In the genomic region with DNA sequence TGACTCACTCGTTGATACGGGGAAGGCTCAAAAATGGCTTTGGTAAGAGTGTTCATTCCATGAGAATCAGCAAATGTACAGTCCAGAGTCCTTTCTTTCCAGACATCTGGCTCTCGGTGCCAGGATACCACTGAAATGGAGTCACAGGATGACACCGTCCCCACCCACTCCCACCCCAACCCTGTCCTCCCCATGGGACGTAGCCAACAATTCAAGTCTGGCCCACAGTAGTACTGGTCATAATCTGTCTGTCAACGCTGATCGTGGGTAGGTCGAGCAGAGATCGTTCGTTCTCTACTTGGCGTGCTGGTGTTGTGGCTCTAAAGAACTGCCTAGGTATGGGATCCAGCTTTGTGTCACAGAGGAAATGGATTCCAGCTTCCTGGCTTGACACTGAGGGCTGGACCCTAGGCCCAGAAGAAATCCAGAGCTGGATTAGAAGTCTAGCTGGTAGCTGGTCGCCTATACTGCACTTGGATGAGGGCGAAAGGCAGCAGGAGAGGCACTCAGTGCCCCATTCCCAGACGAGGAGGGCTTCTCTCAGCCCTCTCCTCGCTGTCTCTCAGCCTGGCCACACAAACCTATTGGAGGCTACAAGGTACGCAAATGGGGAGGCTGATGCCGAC, we compare ENCODE assay signal across 14 mouse cellular contexts. TPM values are rescaled to one million over a fixed set of nuclear protein-coding genes. Genes with fewer than 3 reads are reported as not detected.
DNase-seq lines count a peak whose midpoint lies in the region; ATAC-seq and TF ChIP-seq lines count a peak whose summit lies in the region.
"Had no signal": no experiment of that assay in that cellular context is flagged by ENCODE, and none has a peak within 500 bp of the region (broad histone marks: within the 10 kb centered on the region; RNA-seq: fewer than 3 reads in every experiment).

No protein-coding gene starts in this region.

- H3K9me3 ChIP-seq in kidney, embryonic 16.5 days (ENCODE audit: low read length) = no peaks in the 10 kb centered on the region
- no peaks in the 10 kb centered on the region for H3K9me3 ChIP-seq in liver, embryonic 15.5 days (replicated peaks)
- H3K9me3 ChIP-seq: embryonic facial prominence, embryonic 13.5 days; hindbrain, embryonic 12.5 days; limb, embryonic 13.5 days had no signal

- H3K79me2 ChIP-seq in C2C12 (ENCODE audit: control insufficient read depth, insufficient read depth) = peaks cover 33% of the 10 kb centered on the region

- H3K4me3 ChIP-seq in kidney, adult 2 months (ENCODE audit: insufficient read depth, low read depth, low read length) = no peak overlapping the region
- H3K4me3 ChIP-seq in kidney, embryonic 16.5 days (ENCODE audit: low read length) = no peak overlapping the region
- H3K4me3 ChIP-seq in C2C12 (ENCODE audit: insufficient read depth, poor library complexity, severe bottlenecking) = peak overlapping the region; percentile 28
- no peak overlapping the region for H3K4me3 ChIP-seq in brown adipose tissue, adult 24 weeks (ENCODE audit: insufficient read depth, low read depth, low read length)
- H3K4me3 ChIP-seq in liver, embryonic 15.5 days (replicated peaks) = no peak overlapping the region
- H3K4me3 ChIP-seq: embryonic facial prominence, embryonic 13.5 days; hindbrain, embryonic 12.5 days; limb, embryonic 13.5 days had no signal

- no peaks in the 10 kb centered on the region for H3K36me3 ChIP-seq in kidney, adult 2 months (ENCODE audit: control insufficient read depth, insufficient read depth, low read length)
- H3K36me3 ChIP-seq in kidney, embryonic 16.5 days (ENCODE audit: insufficient read depth, low read length) = no peaks in the 10 kb centered on the region
- H3K36me3 ChIP-seq in C2C12 (ENCODE audit: control insufficient read depth, insufficient read depth) = peaks cover 26% of the 10 kb centered on the region
- H3K36me3 ChIP-seq in liver, embryonic 15.5 days (replicated peaks) = no peaks in the 10 kb centered on the region
- H3K36me3 ChIP-seq: embryonic facial prominence, embryonic 13.5 days; hindbrain, embryonic 12.5 days; limb, embryonic 13.5 days had no signal

- DNase-seq in kidney, adult 2 months = peak; percentile 43
- DNase-seq in cerebellum, postnatal 14 days = no peak
- DNase-seq in layer of hippocampus, adult 9-10 months (ENCODE audit: low spot score) = no peak
- no peak for DNase-seq in layer of hippocampus, adult 9-11 months
- DNase-seq: cerebellum, adult 11-12 months; kidney, adult 8-10 months; right cerebral cortex, adult 18-20 months had no signal

- H3ac ChIP-seq in C2C12 (ENCODE audit: control insufficient read depth, insufficient read length, low read depth) = peak overlapping the region; percentile 81

- no peak overlapping the region for H3K4me2 ChIP-seq in kidney, embryonic 16.5 days (replicated peaks; ENCODE audit: low read depth, low read length)
- peak overlapping the region; percentile 52; the same call in 1 of the 2 replicates for H3K4me2 ChIP-seq in liver, embryonic 15.5 days
- H3K4me2 ChIP-seq: embryonic facial prominence, embryonic 13.5 days; hindbrain, embryonic 12.5 days; limb, embryonic 13.5 days had no signal

- no peak for TF ChIP-seq POLR2A in kidney, adult 2 months (IDR thresholded peaks at IDR 0.05; ENCODE audit: low read depth, low read length)

- no peak overlapping the region; the same call in 1 of the 2 replicates for H3K9ac ChIP-seq in kidney, embryonic 16.5 days (replicated peaks; ENCODE audit: low read length)
- H3K9ac ChIP-seq in liver, embryonic 15.5 days = no peak overlapping the region
- H3K9ac ChIP-seq: embryonic facial prominence, embryonic 13.5 days; hindbrain, embryonic 12.5 days; limb, embryonic 13.5 days had no signal

- H3K27me3 ChIP-seq in kidney, adult 2 months (replicated peaks; ENCODE audit: control insufficient read depth, insufficient read depth, low read length) = no peaks in the 10 kb centered on the region
- H3K27me3 ChIP-seq in kidney, embryonic 16.5 days (ENCODE audit: insufficient read depth, low read length) = no peaks in the 10 kb centered on the region
- no peaks in the 10 kb centered on the region for H3K27me3 ChIP-seq in C2C12 (ENCODE audit: control insufficient read depth, insufficient read depth, insufficient read length)
- H3K27me3 ChIP-seq in liver, embryonic 15.5 days = no peaks in the 10 kb centered on the region
- H3K27me3 ChIP-seq: hindbrain, embryonic 12.5 days had no signal

- no peak for ATAC-seq in kidney, embryonic 16.5 days (ENCODE audit: low FRiP score, low TSS enrichment)
- no peak for ATAC-seq in liver, embryonic 15.5 days (ENCODE audit: insufficient read depth)

- no peak overlapping the region for H3K27ac ChIP-seq in kidney, adult 2 months (ENCODE audit: insufficient read depth, low read depth, low read length)
- no peak overlapping the region for H3K27ac ChIP-seq in kidney, embryonic 16.5 days (ENCODE audit: low read length)
- peak overlapping the region; percentile 42 for H3K27ac ChIP-seq in brown adipose tissue, adult 24 weeks (replicated peaks; ENCODE audit: low read depth, low read length)
- no peak overlapping the region for H3K27ac ChIP-seq in liver, embryonic 15.5 days (replicated peaks)
- H3K27ac ChIP-seq: embryonic facial prominence, embryonic 13.5 days; hindbrain, embryonic 12.5 days; limb, embryonic 13.5 days had no signal

- no peak for TF ChIP-seq CTCF in kidney, adult 2 months (conservative IDR thresholded peaks at IDR 0.05; ENCODE audit: insufficient read depth, insufficient read length, low read depth, low read length)
- TF ChIP-seq CTCF in C2C12 (IDR thresholded peaks at IDR 0.05; ENCODE audit: control insufficient read depth, insufficient read depth, insufficient read length) = no peak

- H3K4me1 ChIP-seq in kidney, adult 2 months (ENCODE audit: control insufficient read depth, insufficient read depth, low read length) = peaks cover 23% of the 10 kb centered on the region
- H3K4me1 ChIP-seq in kidney, embryonic 16.5 days (ENCODE audit: insufficient read depth, low read length) = peaks cover 32% of the 10 kb centered on the region
- peaks cover 23% of the 10 kb centered on the region for H3K4me1 ChIP-seq in brown adipose tissue, adult 24 weeks (ENCODE audit: control insufficient read depth, insufficient read depth, insufficient read length, low read length)
- H3K4me1 ChIP-seq in liver, embryonic 15.5 days (replicated peaks) = peaks cover 63% of the 10 kb centered on the region
- H3K4me1 ChIP-seq: hindbrain, embryonic 12.5 days had no signal

- H3K79me3 ChIP-seq in C2C12 (ENCODE audit: low read depth) = peaks cover 14% of the 10 kb centered on the region

- 77% methylated on average over 17 of the region's 17 CpGs for WGBS in kidney, adult 2 months
- WGBS in kidney, embryonic 16.5 days = 75% methylated on average over 17 of the region's 17 CpGs
- 66% methylated on average over 17 of the region's 17 CpGs for WGBS in liver, embryonic 15.5 days (ENCODE audit: insufficient replicate concordance)

TF ChIP-seq in C2C12, 6 proteins besides CTCF, POLR2A, EP300 and RAD21:
- TF ChIP-seq USF1 (IDR thresholded peaks at IDR 0.05; ENCODE audit: low read depth) (no peak), MAX (IDR thresholded peaks at IDR 0.05) (peak; percentile 25), FOSL1 (IDR thresholded peaks at IDR 0.05; ENCODE audit: insufficient read depth, low read length, poor library complexity, severe bottlenecking) (no peak), MYOG (IDR thresholded peaks at IDR 0.05; ENCODE audit: control insufficient read depth, extremely low read depth, insufficient read length) (no peak), CEBPB (IDR thresholded peaks at IDR 0.05; ENCODE audit: low read depth) (no peak), MYOD1 (IDR thresholded peaks at IDR 0.05; ENCODE audit: control insufficient read depth, insufficient read length, low read depth) (no peak)

RNA-seq across cellular contexts. Expression of a gene that starts 41.6 kb away (rescaled TPM):
- polyA plus RNA-seq in kidney, adult 2 months (2012; rRNA removed) = 55.3 and 56.6 TPM in 2 replicates
- polyA plus RNA-seq in kidney, embryonic 16.5 days (2015; fragmentation: Nextera tagmentation; extraction: Ambion mirVana) = 31.9 and 34.0 TPM in 2 replicates
- 57.5 TPM for polyA plus RNA-seq in C2C12 (2012; fragmentation: generic; extraction: Trizol)
- 45.2 and 49.4 TPM in 2 replicates for polyA plus RNA-seq in brown adipose tissue, adult 24 weeks (2012; ENCODE audit: insufficient read depth, insufficient read length, missing spikeins)
- polyA plus RNA-seq in liver, embryonic 15.5 days (2015; fragmentation: Nextera tagmentation; extraction: Ambion mirVana) = 11.9 and 13.4 TPM in 2 replicates
